Mouse (Mus musculus): ENCODE data around the gene Atp13a4. TPM values are rescaled to one million over a fixed set of nuclear protein-coding genes. Genes with fewer than 3 reads are reported as not detected.
A peak's percentile ranks its signal among the peaks of the same experiment; 100 is the strongest.

The Atp13a4 gene
- 2.0 and 2.4 TPM in 2 replicates for polyA plus RNA-seq (2015; fragmentation: Nextera tagmentation; extraction: Ambion mirVana)

DNA sequence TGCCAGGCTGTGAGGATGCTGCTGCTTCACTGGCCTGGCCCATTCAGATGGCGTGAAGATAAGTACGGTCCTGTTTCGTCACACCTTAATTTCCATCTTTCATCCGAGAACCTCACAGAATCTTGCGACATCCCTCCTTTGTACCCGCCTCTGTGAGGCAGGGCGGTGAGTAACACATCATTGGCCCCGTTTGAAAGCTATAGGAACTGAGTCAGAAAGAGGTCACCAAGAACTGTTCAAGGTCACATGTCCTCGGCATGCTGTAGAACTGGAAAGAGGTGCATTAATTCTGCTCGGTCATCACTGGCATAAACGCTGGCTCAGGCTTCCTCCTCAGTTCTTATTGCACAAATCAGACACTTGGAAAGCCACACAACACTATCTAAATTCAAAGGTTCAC is at the start of gene Atp13a4:
TSS of gene Atp13a4 (minus strand) at position 36 of the 400 bp plus-strand sequence.
- Histone ChIP-seq H3K4me3 (ENCODE audit: low read depth, low read length) (no peak within 1 kb of the TSS), H3K27me3 (replicated peaks; ENCODE audit: insufficient read depth, low read length) (no peaks in the 10 kb centered on the region), H3K9me3 (ENCODE audit: low read length) (no peaks in the 10 kb centered on the region), H3K4me2 (replicated peaks; ENCODE audit: low read depth, low read length) (no peak within 1 kb of the TSS), H3K27ac (ENCODE audit: low read length) (no peak within 1 kb of the TSS), H3K9ac (replicated peaks; ENCODE audit: low read depth) (no peak within 1 kb of the TSS), H3K36me3 (ENCODE audit: insufficient read depth, low read length) (no peaks in the 10 kb centered on the region), H3K4me1 (ENCODE audit: insufficient read depth, low read depth, low read length) (no peaks in the 10 kb centered on the region)
- no peak for ATAC-seq
- DNase-seq (ENCODE audit: low spot score), result no peak
- WGBS, result 67% methylated on average over 11 of the region's 11 CpGs
- no peak for TF ChIP-seq EP300 (IDR thresholded peaks at IDR 0.05)
- TF ChIP-seq CTCF (IDR thresholded peaks at IDR 0.05), result no peak

DNA sequence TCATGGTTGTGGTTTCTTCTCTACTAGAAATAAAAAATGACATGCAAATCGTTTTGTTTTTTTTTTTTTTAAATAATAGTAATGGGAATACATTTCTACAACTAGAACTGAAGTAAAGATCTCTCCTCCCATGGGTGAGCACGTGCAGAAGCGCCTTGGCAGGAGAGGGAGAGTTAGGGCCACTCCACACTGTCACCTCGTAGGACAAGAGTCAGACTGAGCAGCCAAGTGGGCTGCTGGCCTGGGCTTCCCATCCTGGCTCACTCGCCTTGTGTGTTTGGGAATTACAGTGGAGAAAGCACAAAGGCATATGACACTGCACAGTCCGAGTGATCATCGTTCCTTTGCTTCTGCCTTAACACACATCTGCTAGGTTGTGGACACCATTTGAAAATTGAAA is 47.5 kb upstream of the Atp13a4 start:
- no peaks in the 10 kb centered on the region for H3K27me3 ChIP-seq (replicated peaks; ENCODE audit: insufficient read depth, low read length)
- no peak for DNase-seq (ENCODE audit: low spot score)
- H3K36me3 ChIP-seq (ENCODE audit: insufficient read depth, low read length), result peaks cover 35% of the 10 kb centered on the region

DNA sequence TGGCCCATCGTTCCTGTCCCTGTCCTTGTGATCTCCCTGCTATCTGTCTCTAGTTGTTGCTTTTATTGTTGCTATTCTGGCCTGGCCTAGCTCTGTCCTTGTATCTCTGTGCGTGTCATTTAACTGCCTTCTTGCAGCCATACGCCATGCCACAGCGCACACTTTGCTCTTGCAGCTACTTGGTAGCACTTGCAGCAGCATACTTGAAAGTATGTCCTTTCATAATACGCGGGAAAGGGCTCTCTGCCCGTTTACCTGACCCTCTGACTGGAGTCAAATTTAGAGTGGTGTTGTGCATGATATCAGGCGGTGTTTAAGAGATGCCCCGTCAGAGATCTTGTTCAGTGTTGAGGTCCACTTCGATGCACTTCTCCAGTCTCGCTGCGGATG is 35.1 kb upstream of the Atp13a4 start:
- H3K4me3 ChIP-seq (ENCODE audit: low read depth, low read length), result peak overlapping the region; percentile 89
- DNase-seq (ENCODE audit: low spot score), result no peak
- peak overlapping the region; percentile 96 for H3K9ac ChIP-seq (replicated peaks; ENCODE audit: low read depth)
- peaks cover 4% of the 10 kb centered on the region; the same call in 1 of the 2 replicates for H3K4me1 ChIP-seq (ENCODE audit: insufficient read depth, low read depth, low read length)
- no peaks in the 10 kb centered on the region for H3K36me3 ChIP-seq (ENCODE audit: insufficient read depth, low read length)
- peak overlapping the region; percentile 76 for H3K4me2 ChIP-seq (replicated peaks; ENCODE audit: low read depth, low read length)
- TF ChIP-seq EP300 (IDR thresholded peaks at IDR 0.05) (no peak), CTCF (IDR thresholded peaks at IDR 0.05) (no peak)
- no peak for ATAC-seq
- H3K9me3 ChIP-seq (ENCODE audit: low read length), result no peaks in the 10 kb centered on the region
- WGBS, result 6% methylated on average over 12 of the region's 12 CpGs
- 0 out of 2 replicates have a peak overlapping the region, but pooled peaks have one; percentile 73 for H3K27ac ChIP-seq (ENCODE audit: low read length)
- no peaks in the 10 kb centered on the region for H3K27me3 ChIP-seq (replicated peaks; ENCODE audit: insufficient read depth, low read length)

More for the DNA sequence above, 47.5 kb upstream of the Atp13a4 start:
- no peak overlapping the region for H3K4me3 ChIP-seq (ENCODE audit: low read depth, low read length)
- no peak overlapping the region for H3K9ac ChIP-seq (replicated peaks; ENCODE audit: low read depth)
- H3K4me2 ChIP-seq (replicated peaks; ENCODE audit: low read depth, low read length), result no peak overlapping the region
- 77% methylated on average over 7 of the region's 7 CpGs for WGBS
- H3K27ac ChIP-seq (ENCODE audit: low read length), result no peak overlapping the region
- no peak for ATAC-seq
- no peak for TF ChIP-seq EP300 (IDR thresholded peaks at IDR 0.05)
- no peak for TF ChIP-seq CTCF (IDR thresholded peaks at IDR 0.05)
- H3K4me1 ChIP-seq (ENCODE audit: insufficient read depth, low read depth, low read length), result no peaks in the 10 kb centered on the region
- no peaks in the 10 kb centered on the region for H3K9me3 ChIP-seq (ENCODE audit: low read length)

- Histone ChIP-seq H3K27ac (ENCODE audit: low read length) (peak within 1 kb of the TSS; percentile 73; the same call in 1 of the 2 replicates), H3K36me3 (ENCODE audit: insufficient read depth, low read length) (no peaks in the 10 kb centered on the region), H3K4me3 (ENCODE audit: low read depth, low read length) (peak within 1 kb of the TSS; percentile 89), H3K9me3 (ENCODE audit: low read length) (no peaks in the 10 kb centered on the region), H3K4me1 (ENCODE audit: insufficient read depth, low read depth, low read length) (peaks cover 4% of the 10 kb centered on the region; the same call in 1 of the 2 replicates), H3K27me3 (replicated peaks; ENCODE audit: insufficient read depth, low read length) (no peaks in the 10 kb centered on the region), H3K4me2 (replicated peaks; ENCODE audit: low read depth, low read length) (peak within 1 kb of the TSS; percentile 76), H3K9ac (replicated peaks; ENCODE audit: low read depth) (peak within 1 kb of the TSS; percentile 96)
- DNase-seq (ENCODE audit: low spot score) (peak; percentile 96), ATAC-seq (peak; percentile 99)
- 3% methylated on average over 39 of the region's 39 CpGs for WGBS
- TF ChIP-seq EP300 (IDR thresholded peaks at IDR 0.05), result peak; percentile 18; the same call in 1 of the 2 replicates
- 0 out of 2 replicates have a peak, but pooled peaks have one; percentile 10 for TF ChIP-seq CTCF (IDR thresholded peaks at IDR 0.05)
These were observed 34.6 kb upstream of the Atp13a4 start, which contains the start of gene Opa1 for GRCm38 (mm10) chr16:29579167-29579786. Opa1 (plus strand) TSS chr16:29579334.

DNA sequence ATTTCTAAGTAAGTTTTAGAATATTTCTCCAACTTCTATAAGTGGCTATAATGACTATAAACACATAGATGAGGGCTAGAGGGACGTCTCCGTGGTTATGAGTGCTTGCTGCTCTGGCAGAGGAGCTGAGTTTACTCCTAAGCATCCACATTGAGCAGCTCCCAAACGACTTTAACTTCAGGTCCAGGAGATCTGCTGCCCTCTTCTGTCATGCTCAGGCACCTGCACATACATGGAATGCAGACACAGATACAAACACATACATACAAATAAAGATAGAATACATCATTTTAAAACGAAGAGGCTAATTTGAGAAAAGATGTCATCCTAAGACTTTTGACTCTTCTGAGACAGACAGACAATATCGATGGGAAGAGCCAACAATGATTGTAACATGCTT is 31.0 kb upstream of the Atp13a4 start:
- H3K4me1 ChIP-seq (ENCODE audit: insufficient read depth, low read depth, low read length), result peaks cover 4% of the 10 kb centered on the region; the same call in 1 of the 2 replicates
- DNase-seq (ENCODE audit: low spot score) (peak; percentile 34), ATAC-seq (no peak)
- TF ChIP-seq EP300 (IDR thresholded peaks at IDR 0.05) (no peak), CTCF (IDR thresholded peaks at IDR 0.05) (peak; percentile 74)
- no peak overlapping the region for H3K27ac ChIP-seq (ENCODE audit: low read length)
- no peaks in the 10 kb centered on the region for H3K36me3 ChIP-seq (ENCODE audit: insufficient read depth, low read length)
- WGBS, result 9% methylated on average over 5 of the region's 5 CpGs
- H3K27me3 ChIP-seq (replicated peaks; ENCODE audit: insufficient read depth, low read length), result no peaks in the 10 kb centered on the region
- H3K9ac ChIP-seq (replicated peaks; ENCODE audit: low read depth), result no peak overlapping the region
- H3K9me3 ChIP-seq (ENCODE audit: low read length), result no peaks in the 10 kb centered on the region
- no peak overlapping the region for H3K4me3 ChIP-seq (ENCODE audit: low read depth, low read length)
- H3K4me2 ChIP-seq (replicated peaks; ENCODE audit: low read depth, low read length), result no peak overlapping the region

DNA sequence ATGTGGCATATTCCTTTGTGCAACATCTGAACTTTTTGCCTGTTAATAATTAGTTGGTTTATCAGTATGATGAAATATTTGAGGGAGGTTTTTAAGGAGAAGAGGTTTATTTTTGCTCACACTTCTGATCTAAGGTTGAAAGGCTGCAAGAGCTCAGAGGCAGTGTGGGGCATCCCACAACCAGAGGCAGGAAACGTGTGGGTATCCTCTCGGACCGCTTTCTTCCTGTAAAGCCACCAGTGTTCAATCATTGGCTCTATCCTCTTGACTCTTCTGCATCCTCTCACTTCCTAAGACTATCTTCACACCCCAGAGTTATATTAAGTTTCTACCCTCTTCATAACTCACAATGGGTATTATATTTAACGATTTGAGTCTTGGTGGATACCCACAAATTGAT is 29.3 kb upstream of the Atp13a4 start:
- Histone ChIP-seq H3K4me3 (ENCODE audit: low read depth, low read length) (no peak overlapping the region), H3K9me3 (ENCODE audit: low read length) (no peaks in the 10 kb centered on the region), H3K4me1 (ENCODE audit: insufficient read depth, low read depth, low read length) (no peaks in the 10 kb centered on the region), H3K36me3 (ENCODE audit: insufficient read depth, low read length) (no peaks in the 10 kb centered on the region), H3K27ac (ENCODE audit: low read length) (no peak overlapping the region), H3K4me2 (replicated peaks; ENCODE audit: low read depth, low read length) (no peak overlapping the region), H3K27me3 (replicated peaks; ENCODE audit: insufficient read depth, low read length) (no peaks in the 10 kb centered on the region), H3K9ac (replicated peaks; ENCODE audit: low read depth) (no peak overlapping the region)
- 40% methylated on average over 4 of the region's 4 CpGs for WGBS
- DNase-seq (ENCODE audit: low spot score), result no peak
- ATAC-seq, result no peak
- TF ChIP-seq EP300 (IDR thresholded peaks at IDR 0.05), result no peak
- no peak for TF ChIP-seq CTCF (IDR thresholded peaks at IDR 0.05)

Measured in lung, postnatal 0 days (tissue).